Comparison of ENCODE assay signal across 24 mouse cellular contexts in the genomic region with DNA sequence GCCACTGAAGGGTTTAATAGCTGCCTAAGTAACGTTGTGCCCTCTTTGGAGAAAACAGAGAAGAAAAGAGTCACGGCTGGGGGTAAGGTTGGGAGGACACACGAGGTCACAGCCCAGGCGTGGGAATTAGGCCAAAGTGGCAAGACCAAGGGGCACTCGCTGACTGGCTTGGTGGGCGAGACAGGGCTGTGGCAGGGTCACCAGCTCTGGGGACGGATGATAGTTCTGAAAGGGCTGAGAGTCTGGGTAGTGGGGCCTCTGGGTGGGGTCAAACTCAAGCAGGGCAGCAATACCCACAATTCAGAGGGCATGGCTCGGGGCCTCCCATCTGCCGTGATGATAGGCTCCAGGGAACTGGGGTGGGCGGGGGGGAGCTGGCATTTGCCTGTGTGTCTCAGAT. TPM values are rescaled to one million over a fixed set of nuclear protein-coding genes. Genes with fewer than 3 reads are reported as not detected.
A peak's percentile ranks its signal among the peaks of the same experiment; 100 is the strongest.
DNase-seq lines count a peak whose midpoint lies in the region; ATAC-seq lines count a peak whose summit lies in the region.
"Had no signal": no experiment of that assay in that cellular context is flagged by ENCODE, and none has a peak within 500 bp of the region (broad histone marks: within the 10 kb centered on the region; RNA-seq: fewer than 3 reads in every experiment).

No protein-coding gene starts in this region.

- no peaks in the 10 kb centered on the region for H3K9me3 ChIP-seq in hindbrain, embryonic 10.5 days
- no peaks in the 10 kb centered on the region for H3K9me3 ChIP-seq in hindbrain, embryonic 13.5 days
- no peaks in the 10 kb centered on the region for H3K9me3 ChIP-seq in kidney, embryonic 15.5 days (replicated peaks)
- H3K9me3 ChIP-seq: embryonic facial prominence, embryonic 10.5 days; embryonic facial prominence, embryonic 12.5 days; forebrain, embryonic 13.5 days; forebrain, embryonic 15.5 days had no signal

- no peak for DNase-seq in hindbrain, embryonic 10.5 days (ENCODE audit: low spot score)
- no peak for DNase-seq in kidney, postnatal 4 days
- DNase-seq in retina, embryonic 14.5 days (ENCODE audit: low spot score): peak; percentile 59
- no peak for DNase-seq in adrenal gland, adult (ENCODE audit: inconsistent age in 2 of 2, low spot score in 1 of 2)
- DNase-seq in left cerebral cortex, adult 11 months (ENCODE audit: low spot score): no peak
- DNase-seq: adrenal gland, adult 2 months; adrenal gland, postnatal 14 days; adrenal gland, postnatal 36 days; B cell, adult 2 months; cerebellum, adult 11-12 months; cerebellum, adult 2 months; cerebellum, adult 9-10 months; cerebellum, postnatal 10 days; cerebellum, postnatal 25 days had no signal

- H3K27me3 ChIP-seq in hindbrain, embryonic 10.5 days (ENCODE audit: insufficient read depth, poor library complexity, severe bottlenecking): peaks cover 36% of the 10 kb centered on the region
- peaks cover 16% of the 10 kb centered on the region; the same call in 1 of the 2 replicates for H3K27me3 ChIP-seq in hindbrain, embryonic 13.5 days
- peaks cover 16% of the 10 kb centered on the region for H3K27me3 ChIP-seq in kidney, embryonic 15.5 days
- H3K27me3 ChIP-seq: forebrain, embryonic 15.5 days; Patski had no signal

- H3K36me3 ChIP-seq in hindbrain, embryonic 10.5 days: no peaks in the 10 kb centered on the region
- no peaks in the 10 kb centered on the region for H3K36me3 ChIP-seq in hindbrain, embryonic 13.5 days
- H3K36me3 ChIP-seq in kidney, embryonic 15.5 days: no peaks in the 10 kb centered on the region
- H3K36me3 ChIP-seq: embryonic facial prominence, embryonic 10.5 days; embryonic facial prominence, embryonic 12.5 days; forebrain, embryonic 15.5 days; G1E had no signal

- H3K27ac ChIP-seq in hindbrain, embryonic 10.5 days: peak overlapping the region; percentile 16; the same call in 1 of the 2 replicates
- H3K27ac ChIP-seq in hindbrain, embryonic 13.5 days: no peak overlapping the region
- H3K27ac ChIP-seq in kidney, embryonic 15.5 days: no peak overlapping the region
- H3K27ac ChIP-seq: embryonic facial prominence, embryonic 10.5 days; embryonic facial prominence, embryonic 12.5 days; forebrain, embryonic 13.5 days; forebrain, embryonic 15.5 days had no signal

- H3K4me2 ChIP-seq in hindbrain, embryonic 13.5 days: no peak overlapping the region
- H3K4me2 ChIP-seq in kidney, embryonic 15.5 days: no peak overlapping the region
- H3K4me2 ChIP-seq: embryonic facial prominence, embryonic 12.5 days; forebrain, embryonic 13.5 days; forebrain, embryonic 15.5 days had no signal

- ATAC-seq in hindbrain, embryonic 13.5 days (ENCODE audit: low FRiP score): no peak
- 0 out of 2 replicates have a peak, but pooled peaks have one; percentile 2 for ATAC-seq in kidney, embryonic 15.5 days (replicated peaks; ENCODE audit: low FRiP score)
- ATAC-seq: activated CD4-positive, CD25-positive, alpha-beta regulatory T cell, adult 4 months; forebrain, embryonic 13.5 days; forebrain, embryonic 15.5 days had no signal

- H3K4me1 ChIP-seq in hindbrain, embryonic 10.5 days (replicated peaks): peaks cover 21% of the 10 kb centered on the region
- 0 out of 2 replicates have a peak, but pooled peaks cover 6% of the 10 kb centered on the region for H3K4me1 ChIP-seq in hindbrain, embryonic 13.5 days (replicated peaks)
- H3K4me1 ChIP-seq in kidney, embryonic 15.5 days: peaks cover 40% of the 10 kb centered on the region
- H3K4me1 ChIP-seq: embryonic facial prominence, embryonic 12.5 days; forebrain, embryonic 13.5 days; forebrain, embryonic 15.5 days had no signal

- no peak overlapping the region for H3K9ac ChIP-seq in hindbrain, embryonic 13.5 days
- no peak overlapping the region for H3K9ac ChIP-seq in kidney, embryonic 15.5 days
- H3K9ac ChIP-seq: embryonic facial prominence, embryonic 12.5 days; forebrain, embryonic 13.5 days; forebrain, embryonic 15.5 days had no signal

- H3K4me3 ChIP-seq in hindbrain, embryonic 10.5 days: no peak overlapping the region
- H3K4me3 ChIP-seq in hindbrain, embryonic 13.5 days: no peak overlapping the region
- H3K4me3 ChIP-seq in kidney, embryonic 15.5 days (replicated peaks): no peak overlapping the region
- H3K4me3 ChIP-seq: embryonic facial prominence, embryonic 10.5 days; embryonic facial prominence, embryonic 12.5 days; forebrain, embryonic 13.5 days; forebrain, embryonic 15.5 days had no signal

- WGBS in hindbrain, embryonic 10.5 days: 55% methylated on average over 10 of the region's 10 CpGs
- WGBS in hindbrain, embryonic 13.5 days: 49% methylated on average over 10 of the region's 10 CpGs
- 52% methylated on average over 10 of the region's 10 CpGs for WGBS in kidney, embryonic 15.5 days

RNA-seq across cellular contexts. Expression of a gene that starts 23.1 kb away (rescaled TPM):
- 0.59 and 0.73 TPM in 2 replicates for polyA plus RNA-seq in hindbrain, embryonic 10.5 days (2016; fragmentation: Nextera tagmentation; extraction: Ambion mirVana)
- 2.1 and 2.6 TPM in 2 replicates for polyA plus RNA-seq in hindbrain, embryonic 13.5 days (2015; fragmentation: Nextera tagmentation; extraction: Ambion mirVana)
- polyA plus RNA-seq in kidney, embryonic 15.5 days (2015; fragmentation: Nextera tagmentation; extraction: Ambion mirVana): 0.45 and 0.50 TPM in 2 replicates
- polyA plus RNA-seq: activated CD4-positive, CD25-positive, alpha-beta regulatory T cell, adult 4 months; CD4-positive, CD25-positive, alpha-beta regulatory T cell, adult 4 months; G1E had no signal
